Mouse (Mus musculus) liver, embryonic 15.5 days (tissue): ENCODE measurements around the gene Avpr1b. TPM values are rescaled to one million over a fixed set of nuclear protein-coding genes. Genes with fewer than 3 reads are reported as not detected.
"Not testable (repeated sequence)": the region's sequence is repeated elsewhere in the genome, so short reads cannot be mapped to it uniquely, and the experiment has no call there.

Source experiments
- ATAC-seq: fragments of 200-750 bp; cut with Nextera tagmentation; 2 replicates; pipeline ENCODE4 v1.8.0; 2017; ENCODE audit warnings: moderate number of reproducible peaks, mild to moderate bottlenecking, moderate library complexity; ENCODE audit not compliant: insufficient read depth
- H3K27ac ChIP-seq: fragments of 300-500 bp; sonication (generic); replicated peaks from 2 replicates; pipeline ENCODE4 v1.5.1; 2015; ENCODE audit warnings: mild to moderate bottlenecking, inconsistent platforms
- H3K27me3 ChIP-seq: fragments of 300-500 bp; sonication (generic); 2 replicates; pipeline ENCODE4 v1.6.1; 2015; ENCODE audit warnings: mild to moderate bottlenecking, inconsistent platforms
- H3K36me3 ChIP-seq: fragments of 300-500 bp; sonication (generic); replicated peaks from 2 replicates; pipeline ENCODE4 v1.6.1; 2015; ENCODE audit warnings: moderate library complexity, mild to moderate bottlenecking, inconsistent platforms
- H3K4me1 ChIP-seq: fragments of 300-500 bp; sonication (generic); replicated peaks from 2 replicates; pipeline ENCODE4 v1.6.1; 2015; ENCODE audit warnings: inconsistent platforms
- H3K4me2 ChIP-seq: fragments of 300-500 bp; sonication (generic); 2 replicates; pipeline ENCODE4 v1.6.1; 2015; ENCODE audit warnings: moderate library complexity, mild to moderate bottlenecking, inconsistent platforms
- H3K4me3 ChIP-seq: fragments of 300-500 bp; sonication (generic); replicated peaks from 2 replicates; pipeline ENCODE4 v1.5.1; 2015; ENCODE audit warnings: mild to moderate bottlenecking, inconsistent platforms
- H3K9ac ChIP-seq: fragments of 300-500 bp; sonication (generic); 2 replicates; pipeline ENCODE4 v1.6.1; 2015; ENCODE audit warnings: moderate library complexity, mild to moderate bottlenecking, inconsistent platforms
- H3K9me3 ChIP-seq: fragments of 300-500 bp; sonication (generic); replicated peaks from 2 replicates; pipeline ENCODE4 v1.6.1; 2016; ENCODE audit warnings: inconsistent platforms
- WGBS: fragments of 180-500 bp; shearing (Covaris S2); methylation state at CpG from one replicate; pipeline ENCODE4 v1.1.7; 2015; ENCODE audit warnings: mixed read lengths; ENCODE audit not compliant: insufficient replicate concordance; 5-methylcytosine and 5-hydroxymethylcytosine counted together
- polyA plus RNA-seq: library from polyadenylated mRNA; unstranded; fragments of >200 nt; fragmentation: Nextera tagmentation; extraction: Ambion mirVana; gene quantifications from 2 replicates; pipeline ENCODE4 v1.2.1, GENCODE M21; 2015

Avpr1b gene
- not detected in 2 replicates for polyA plus RNA-seq

DNA sequence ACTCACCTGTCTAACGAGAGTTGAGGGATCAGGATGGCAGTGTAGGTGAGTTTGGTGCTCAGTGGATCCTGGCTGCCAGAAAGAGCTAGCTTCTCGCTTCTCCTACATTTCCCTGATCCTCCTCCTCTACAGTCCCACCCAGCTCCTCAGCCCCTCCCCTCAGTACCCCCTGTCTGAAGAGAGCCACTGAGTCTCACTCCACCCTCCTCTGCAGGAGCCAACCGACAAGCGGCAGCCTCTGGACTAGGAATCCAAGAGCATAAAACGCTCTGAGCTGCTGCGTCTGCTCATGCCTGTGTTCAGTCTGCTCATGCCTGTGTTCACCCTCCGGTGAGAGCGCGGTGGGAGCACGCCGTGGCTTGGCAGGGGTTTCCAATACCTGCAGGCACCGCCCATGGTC, at the start of gene Avpr1b:
Avpr1b (plus strand) TSS at position 335 of the 400 bp plus-strand sequence.
- H3K27me3 ChIP-seq, result peaks cover 42% of the 10 kb centered on the region
- no peak within 1 kb of the TSS for H3K27ac ChIP-seq
- no peaks in the 10 kb centered on the region for H3K9me3 ChIP-seq
- no peak within 1 kb of the TSS for H3K4me2 ChIP-seq
- no peak within 1 kb of the TSS for H3K9ac ChIP-seq
- H3K4me3 ChIP-seq, result no peak within 1 kb of the TSS
- no peak for ATAC-seq
- WGBS, result 27% methylated on average over 12 of the region's 12 CpGs
- H3K36me3 ChIP-seq, result no peaks in the 10 kb centered on the region
- no peaks in the 10 kb centered on the region for H3K4me1 ChIP-seq

DNA sequence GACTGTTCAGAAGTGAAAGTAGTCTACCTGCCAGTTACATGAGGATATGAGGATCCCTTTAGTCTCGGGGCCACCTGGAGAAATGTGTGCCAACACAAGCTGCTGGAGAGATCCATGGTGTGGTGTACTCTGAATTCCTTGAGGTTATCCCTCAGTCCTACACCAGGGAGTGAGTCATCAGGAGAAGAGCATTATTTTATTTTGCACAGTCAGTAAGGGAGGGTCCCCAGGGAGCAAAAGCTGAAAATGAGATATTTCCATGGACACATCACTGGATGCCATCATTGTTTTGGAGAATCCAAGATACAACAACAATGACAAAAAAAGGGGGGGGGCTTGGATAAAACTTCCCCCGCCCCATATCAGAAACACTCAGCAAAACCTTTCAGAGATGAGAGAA, 47.1 kb upstream of the Avpr1b start:
- ATAC-seq, result no peak
- no peak overlapping the region for H3K4me2 ChIP-seq
- no peaks in the 10 kb centered on the region for H3K36me3 ChIP-seq
- no peaks in the 10 kb centered on the region for H3K27me3 ChIP-seq
- 59% methylated on average over 2 of the region's 2 CpGs for WGBS
- H3K9ac ChIP-seq, result no peak overlapping the region
- H3K4me3 ChIP-seq, result no peak overlapping the region
- no peak overlapping the region for H3K27ac ChIP-seq
- no peaks in the 10 kb centered on the region for H3K4me1 ChIP-seq
- H3K9me3 ChIP-seq, result no peaks in the 10 kb centered on the region

DNA sequence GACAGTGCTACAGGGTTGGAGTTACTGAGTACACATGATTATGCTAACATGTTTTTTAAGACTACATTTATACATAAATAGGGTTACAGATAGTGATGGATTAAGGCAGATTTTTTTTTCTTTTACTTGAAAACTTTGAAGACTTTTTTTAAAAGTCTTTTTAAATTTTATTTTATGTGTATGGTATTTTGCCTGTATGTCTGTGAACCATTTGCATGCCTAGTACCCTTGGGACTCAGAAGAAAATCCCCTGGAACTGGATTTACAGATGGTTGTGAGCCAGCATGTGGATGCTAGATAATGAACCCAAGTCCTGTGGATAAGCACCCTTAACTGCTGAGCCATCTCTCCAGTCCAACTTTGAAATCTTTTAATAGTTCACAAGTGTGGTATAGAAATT, 45.6 kb upstream of the Avpr1b start:
- no peak overlapping the region for H3K9ac ChIP-seq
- no peak for ATAC-seq
- no peak overlapping the region for H3K27ac ChIP-seq
- H3K27me3 ChIP-seq, result no peaks in the 10 kb centered on the region
- H3K9me3 ChIP-seq, result no peaks in the 10 kb centered on the region
- H3K4me2 ChIP-seq, result no peak overlapping the region
- no peaks in the 10 kb centered on the region for H3K36me3 ChIP-seq
- H3K4me1 ChIP-seq, result no peaks in the 10 kb centered on the region
- no peak overlapping the region for H3K4me3 ChIP-seq

DNA sequence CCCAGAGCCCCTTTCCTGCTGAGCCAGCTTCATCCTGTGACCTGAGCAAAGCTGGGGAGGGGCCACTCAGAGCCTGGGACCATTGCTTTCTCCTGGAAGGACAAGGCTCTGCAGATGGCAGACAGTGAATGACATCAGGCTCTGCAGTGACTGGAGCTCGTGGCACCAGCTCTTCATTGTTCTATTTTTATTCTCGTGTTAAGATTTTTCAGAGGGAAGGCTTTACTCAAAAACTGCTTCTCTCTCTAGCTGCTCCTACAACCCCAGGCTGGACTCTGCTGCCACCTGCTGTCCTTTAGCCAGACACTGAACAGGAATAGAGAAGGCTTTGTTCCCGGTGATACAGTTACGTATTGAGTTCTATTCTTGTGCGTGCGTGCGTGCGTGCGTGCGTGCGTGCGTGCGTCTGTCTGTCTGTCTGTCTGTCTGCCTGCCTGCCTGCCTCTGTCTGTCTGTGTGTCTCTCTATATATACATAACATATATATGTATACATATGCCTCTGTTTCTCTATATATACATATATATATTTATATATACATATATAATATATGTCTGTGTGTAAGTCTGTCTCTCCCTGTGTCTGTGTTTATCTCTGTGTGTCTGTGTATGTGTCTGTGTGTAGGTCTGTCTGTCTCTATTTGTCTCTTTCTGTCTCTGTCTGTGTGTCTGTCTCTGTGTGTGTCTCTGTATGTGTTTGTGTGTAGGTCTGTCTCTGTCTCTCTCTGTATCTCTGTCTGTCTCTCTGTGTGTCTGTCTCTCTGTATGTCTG, 43.8 kb upstream of the Avpr1b start:
- WGBS, result 4% methylated on average over 13 of the region's 13 CpGs
- Histone ChIP-seq H3K4me2 (0 out of 2 replicates have a peak overlapping the region, but pooled peaks have one; percentile 25), H3K9ac (no peak overlapping the region), H3K36me3 (no peaks in the 10 kb centered on the region), H3K27me3 (no peaks in the 10 kb centered on the region), H3K4me1 (no peaks in the 10 kb centered on the region), H3K9me3 (no peaks in the 10 kb centered on the region), H3K4me3 (no peak overlapping the region), H3K27ac (no peak overlapping the region)
- ATAC-seq, result no peak

DNA sequence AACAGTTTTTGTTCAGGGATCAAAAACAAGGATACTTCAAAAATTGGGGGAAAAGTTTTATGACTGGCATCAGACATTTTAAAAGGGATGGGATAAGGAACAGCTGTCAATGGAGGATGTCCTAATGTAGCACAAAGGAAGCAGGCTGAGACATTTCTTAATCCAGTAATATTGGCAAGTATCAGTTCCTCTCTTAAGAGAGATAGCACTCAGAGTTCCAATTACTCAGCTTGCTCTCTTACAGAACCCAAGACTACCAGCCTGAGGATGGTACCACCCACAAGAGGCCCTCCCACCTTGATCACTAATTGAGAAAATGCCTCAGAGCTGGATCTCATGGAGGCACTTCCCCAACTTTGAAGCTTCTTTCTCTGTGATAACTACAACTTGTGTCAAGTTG, 38.5 kb upstream of the Avpr1b start:
- no peak overlapping the region for H3K27ac ChIP-seq

DNA sequence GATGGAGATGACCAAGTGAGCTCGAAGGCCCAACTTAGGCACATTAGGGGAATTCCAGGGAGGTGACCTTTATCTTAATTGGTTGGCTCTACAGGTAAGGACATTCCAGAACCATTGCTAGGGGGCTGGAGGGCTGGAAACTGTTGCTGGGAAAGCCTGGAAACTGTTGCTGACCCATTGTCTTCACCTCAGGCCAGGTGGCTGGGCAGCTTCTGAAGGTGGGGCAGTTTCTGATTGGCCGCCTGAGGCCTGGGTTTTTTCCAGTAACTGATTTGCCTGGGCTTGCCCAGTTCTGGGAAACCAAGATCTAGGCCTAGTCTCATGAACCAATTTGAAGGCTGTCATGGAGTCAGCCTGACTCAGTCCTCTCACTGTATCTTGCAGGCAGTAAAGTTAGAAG, 37.0 kb upstream of the Avpr1b start:
- ATAC-seq, result no peak
- no peak overlapping the region for H3K4me3 ChIP-seq

More for the DNA sequence above, 38.5 kb upstream of the Avpr1b start:
- no peak for ATAC-seq
- Histone ChIP-seq H3K27me3 (no peaks in the 10 kb centered on the region), H3K9me3 (no peaks in the 10 kb centered on the region), H3K4me3 (no peak overlapping the region), H3K9ac (no peak overlapping the region), H3K4me1 (no peaks in the 10 kb centered on the region), H3K4me2 (no peak overlapping the region), H3K36me3 (no peaks in the 10 kb centered on the region)

DNA sequence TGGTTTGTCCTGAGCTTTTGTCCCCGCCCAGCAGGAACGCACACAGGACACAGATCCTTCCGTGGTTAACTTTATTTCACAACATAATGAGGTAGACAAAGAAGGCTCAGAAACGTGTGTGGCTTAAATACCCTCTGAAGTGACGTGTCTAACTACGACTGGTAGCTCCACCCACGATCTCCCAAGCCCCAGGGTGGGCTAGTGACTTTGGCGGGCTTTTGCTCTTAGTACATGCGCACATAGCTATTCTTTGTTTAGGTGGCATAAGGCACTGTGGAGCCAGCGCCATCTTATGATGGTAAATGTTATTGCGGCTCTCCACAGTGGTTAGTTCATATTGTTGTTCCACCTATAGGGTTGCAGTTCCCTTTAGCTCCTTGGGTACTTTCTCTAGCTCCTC, 33.0 kb upstream of the Avpr1b start:
- not testable (repeated sequence) for H3K36me3 ChIP-seq, H3K9ac ChIP-seq, H3K4me1 ChIP-seq, H3K27me3 ChIP-seq, H3K27ac ChIP-seq, H3K4me3 ChIP-seq, H3K9me3 ChIP-seq
- ATAC-seq, result peak; percentile 44
- peak overlapping the region; percentile 43 for H3K4me2 ChIP-seq
- 20% methylated on average over 11 of the region's 11 CpGs for WGBS

More for the DNA sequence above, 37.0 kb upstream of the Avpr1b start:
- WGBS, result 68% methylated on average over 2 of the region's 2 CpGs
- Histone ChIP-seq H3K27me3 (no peaks in the 10 kb centered on the region), H3K4me2 (no peak overlapping the region), H3K9me3 (no peaks in the 10 kb centered on the region), H3K4me1 (no peaks in the 10 kb centered on the region), H3K36me3 (no peaks in the 10 kb centered on the region), H3K27ac (no peak overlapping the region), H3K9ac (no peak overlapping the region)

DNA sequence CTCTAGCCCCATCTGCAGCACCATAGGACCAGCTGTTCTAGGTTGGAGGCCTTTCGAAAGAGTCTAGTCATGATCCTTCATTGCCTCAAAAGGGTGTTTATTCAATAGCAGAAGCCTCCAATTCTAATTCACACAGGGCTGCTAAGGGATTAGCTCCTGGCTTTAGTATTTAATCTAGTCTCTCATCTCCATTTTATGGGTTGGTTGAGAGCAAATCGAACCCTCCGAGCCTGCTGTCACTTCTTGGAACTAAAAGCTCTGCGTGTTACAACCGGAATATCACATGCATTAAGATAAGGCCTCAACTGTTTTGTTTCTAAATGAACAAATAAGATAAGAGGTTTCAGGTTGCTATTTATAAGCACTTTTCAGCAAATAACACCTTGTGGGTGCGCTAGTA, 29.3 kb upstream of the Avpr1b start:
- no peaks in the 10 kb centered on the region for H3K4me1 ChIP-seq
- no peak overlapping the region for H3K9ac ChIP-seq
- H3K27ac ChIP-seq, result no peak overlapping the region
- 63% methylated on average over 6 of the region's 6 CpGs for WGBS
- no peaks in the 10 kb centered on the region for H3K36me3 ChIP-seq
- H3K9me3 ChIP-seq, result no peaks in the 10 kb centered on the region
- no peaks in the 10 kb centered on the region for H3K27me3 ChIP-seq
- H3K4me3 ChIP-seq, result no peak overlapping the region
- no peak for ATAC-seq
- H3K4me2 ChIP-seq, result no peak overlapping the region

DNA sequence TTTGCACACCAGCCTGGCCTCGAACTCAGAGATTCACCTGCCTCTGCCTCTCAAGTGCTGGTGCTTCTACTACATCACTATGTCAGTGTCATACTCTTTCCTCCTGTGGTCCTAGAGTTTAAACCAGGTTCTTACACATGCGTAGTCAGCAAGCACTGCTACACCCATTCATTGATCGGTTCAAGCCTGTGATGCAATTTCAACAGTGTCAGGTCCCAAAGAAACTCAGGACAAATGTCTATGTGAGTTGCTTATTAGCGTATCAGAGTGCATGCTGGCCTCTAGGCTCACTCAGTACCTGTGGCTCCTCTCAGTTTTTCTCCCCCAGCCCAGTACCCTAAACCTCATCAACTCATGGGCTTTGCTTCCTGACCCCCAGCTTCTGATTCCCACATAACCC, 28.6 kb upstream of the Avpr1b start:
- WGBS, result 61% methylated on average over 4 of the region's 4 CpGs
- no peak overlapping the region for H3K9ac ChIP-seq
- H3K27ac ChIP-seq, result no peak overlapping the region
- no peak overlapping the region for H3K4me2 ChIP-seq
- H3K27me3 ChIP-seq, result no peaks in the 10 kb centered on the region
- H3K4me1 ChIP-seq, result no peaks in the 10 kb centered on the region
- H3K9me3 ChIP-seq, result no peaks in the 10 kb centered on the region
- no peaks in the 10 kb centered on the region for H3K36me3 ChIP-seq
- no peak overlapping the region for H3K4me3 ChIP-seq
- no peak for ATAC-seq

DNA sequence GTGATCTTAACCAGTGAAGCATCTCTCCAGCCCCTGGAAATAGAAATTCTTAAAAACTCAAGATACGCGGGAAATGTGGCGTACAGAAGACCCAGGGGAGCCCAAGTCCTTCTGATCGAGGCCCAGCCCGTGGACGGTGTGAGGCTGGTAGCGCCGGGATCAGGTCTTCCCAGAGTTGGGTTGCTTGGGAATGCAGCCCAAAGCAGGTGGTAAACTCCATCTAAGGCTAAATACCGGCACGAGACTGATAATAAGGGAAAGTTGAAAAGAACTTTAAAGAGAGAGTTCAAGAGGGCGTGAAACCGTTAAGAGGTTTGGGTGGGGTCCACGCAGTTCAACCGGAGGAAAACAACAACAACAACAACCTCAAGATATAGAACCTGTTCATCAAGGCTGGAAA, 25.3 kb upstream of the Avpr1b start:
- no peaks in the 10 kb centered on the region for H3K4me1 ChIP-seq
- no peak overlapping the region for H3K4me3 ChIP-seq
- no peak overlapping the region for H3K9ac ChIP-seq
- ATAC-seq, result peak; percentile 94
- no peaks in the 10 kb centered on the region for H3K27me3 ChIP-seq
- no peak overlapping the region for H3K27ac ChIP-seq
- H3K9me3 ChIP-seq, result no peaks in the 10 kb centered on the region
- WGBS, result 67% methylated on average over 14 of the region's 14 CpGs
- no peak overlapping the region for H3K4me2 ChIP-seq
- H3K36me3 ChIP-seq, result no peaks in the 10 kb centered on the region

DNA sequence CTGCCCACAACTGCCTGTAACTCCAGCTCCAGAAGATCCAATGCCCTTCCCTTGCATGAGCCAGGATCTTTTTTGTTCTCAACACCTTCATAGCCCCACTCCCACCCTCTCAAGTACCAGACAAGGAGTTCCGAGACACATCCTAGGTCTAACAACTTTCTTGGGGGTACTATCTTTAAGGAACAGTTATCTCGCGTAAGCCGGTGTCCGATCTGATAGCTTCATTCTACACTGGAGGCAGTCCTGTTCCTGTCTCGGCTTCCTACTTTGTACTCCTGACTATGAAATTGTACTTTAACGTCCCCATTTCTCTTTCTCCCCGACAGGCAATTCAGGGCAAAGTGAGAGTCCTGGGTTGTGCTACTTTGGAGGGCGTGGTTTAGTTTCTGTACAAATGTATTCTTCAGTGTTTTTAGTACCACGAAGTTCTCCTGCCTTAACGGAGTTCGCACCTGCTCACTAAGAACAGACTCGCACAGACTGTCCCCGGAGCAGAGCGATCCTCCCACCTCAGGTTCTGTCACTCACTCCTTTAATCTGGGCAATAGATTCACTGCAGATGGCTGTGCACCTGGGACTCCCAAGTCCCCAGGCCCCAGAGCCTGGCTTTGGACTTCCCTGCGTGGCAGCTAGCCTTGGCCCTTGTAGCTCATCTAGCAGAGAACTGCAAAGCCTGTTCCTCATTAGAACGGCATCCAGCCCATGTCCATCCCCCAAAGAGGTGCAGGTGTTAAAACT, 19.9 kb upstream of the Avpr1b start:
- Histone ChIP-seq H3K4me2 (no peak overlapping the region), H3K9ac (no peak overlapping the region), H3K4me3 (no peak overlapping the region), H3K4me1 (no peaks in the 10 kb centered on the region), H3K36me3 (no peaks in the 10 kb centered on the region), H3K27ac (no peak overlapping the region), H3K27me3 (0 out of 2 replicates have a peak, but pooled peaks cover 5% of the 10 kb centered on the region), H3K9me3 (no peaks in the 10 kb centered on the region)
- no peak for ATAC-seq
- 59% methylated on average over 17 of the region's 17 CpGs for WGBS
